Mouse (Mus musculus): ENCODE results near the gene Ttc5. TPM values are rescaled to one million over a fixed set of nuclear protein-coding genes. Genes with fewer than 3 reads are reported as not detected.
"Not testable (repeated sequence)": the region's sequence is repeated elsewhere in the genome, so short reads cannot be mapped to it uniquely, and the experiment has no call there.

The Ttc5 gene
- total RNA-seq, 2 experiments from 2014 or later = 67.9 to 70.9 TPM

DNA sequence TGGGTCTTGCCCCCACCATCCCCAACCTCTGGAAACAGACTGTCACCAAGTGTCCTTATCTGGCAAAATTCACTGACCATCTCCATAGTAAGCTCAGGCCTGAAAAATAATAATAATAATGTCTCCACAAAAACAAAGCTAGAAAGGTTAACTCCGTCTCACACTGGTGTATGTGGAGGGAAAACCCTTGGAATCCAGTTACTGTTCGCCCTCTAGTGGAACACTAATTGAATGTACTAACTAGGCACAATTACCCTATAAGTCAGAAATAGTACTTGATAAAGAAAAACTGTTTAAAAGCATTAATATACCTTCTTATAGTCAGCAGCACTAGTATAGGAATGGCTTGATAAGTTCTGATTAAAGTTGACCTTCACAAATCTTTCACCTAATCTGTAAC is 2.8 kb upstream of the Ttc5 start:
- no peak for DNase-seq (ENCODE audit: extremely low spot score in 1 of 2, low spot score in 2 of 2)
- intact Hi-C loops (cut with DNase I) = loop anchor here (10.0 kb wide), 1 partner anchor 923 kb away; no protein-coding TSS in a partner anchor

- DNase-seq (ENCODE audit: extremely low spot score in 1 of 2, low spot score in 2 of 2) = no peak
- intact Hi-C loops (cut with DNase I) = loop anchor here (5.0 to 10.0 kb wide), 2 partner anchors 722 to 920 kb away; no protein-coding TSS in a partner anchor
Measured at GRCm38 (mm10) chr14:50784391-50785250, 698 bp downstream of the Ttc5 start.

GRCm38 (mm10) chr14:50782166-50782565 is 3.2 kb downstream of the Ttc5 start:
- DNase-seq (ENCODE audit: extremely low spot score in 1 of 2, low spot score in 2 of 2) = no peak
- intact Hi-C loops (cut with DNase I) = loop anchor here (5.0 to 10.0 kb wide), 2 partner anchors 720 to 917 kb away; no protein-coding TSS in a partner anchor

- intact Hi-C loops (cut with DNase I) = no loop called here
- DNase-seq (ENCODE audit: extremely low spot score in 1 of 2, low spot score in 2 of 2) = no peak
Measured at GRCm38 (mm10) chr14:50771342-50771741, 14.0 kb downstream of the Ttc5 start.

- intact Hi-C loops (cut with DNase I) = no loop called here
- DNase-seq (ENCODE audit: extremely low spot score in 1 of 2, low spot score in 2 of 2) = no peak
Measured at GRCm38 (mm10) chr14:50765736-50766135, 19.6 kb downstream of the Ttc5 start.

- intact Hi-C loops (cut with DNase I) = no loop called here
- no peak for DNase-seq (ENCODE audit: extremely low spot score in 1 of 2, low spot score in 2 of 2)
Measured at GRCm38 (mm10) chr14:50758416-50759085, 26.8 kb downstream of the Ttc5 start.

- no peak for DNase-seq (ENCODE audit: extremely low spot score in 1 of 2, low spot score in 2 of 2)
- intact Hi-C loops (cut with DNase I) = no loop called here
Measured at GRCm38 (mm10) chr14:50744994-50745393, 40.3 kb downstream of the Ttc5 start, which contains the start of gene Olfr749. Gene Olfr749, minus strand, starts transcription at chr14:50745094.

- intact Hi-C loops (cut with DNase I) = no loop called here
- no peak for DNase-seq (ENCODE audit: extremely low spot score in 1 of 2, low spot score in 2 of 2)
Measured at GRCm38 (mm10) chr14:50741584-50741983, 43.7 kb downstream of the Ttc5 start.

DNA sequence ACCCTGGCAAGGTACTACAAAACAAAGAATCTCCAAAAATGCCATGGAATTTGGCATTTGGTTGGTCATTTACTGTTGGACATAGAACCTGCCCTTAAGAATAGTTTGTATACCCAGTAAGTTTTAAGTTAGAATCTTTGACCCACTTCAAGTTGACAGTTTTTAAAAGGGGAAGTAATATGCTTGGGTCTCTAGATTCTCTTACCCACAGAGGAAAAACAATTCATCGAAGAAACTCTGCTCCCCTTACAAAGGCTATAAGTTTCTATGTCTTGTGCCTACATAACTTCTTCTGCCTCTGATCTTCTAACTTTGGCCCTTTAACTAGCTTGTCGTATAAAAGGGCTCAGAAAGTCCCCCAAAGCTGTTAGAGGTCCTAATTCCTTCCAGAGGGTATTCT is 45.0 kb downstream of the Ttc5 start:
- intact Hi-C loops (cut with DNase I) = no loop called here
- DNase-seq (ENCODE audit: extremely low spot score in 1 of 2, low spot score in 2 of 2) = no peak

- DNase-seq (ENCODE audit: extremely low spot score in 1 of 2, low spot score in 2 of 2); intact Hi-C loops (cut with DNase I): not testable (repeated sequence)
Measured at GRCm38 (mm10) chr14:50722371-50722770, 62.9 kb downstream of the Ttc5 start.

- intact Hi-C loops (cut with DNase I); DNase-seq (ENCODE audit: extremely low spot score in 1 of 2, low spot score in 2 of 2): not testable (repeated sequence)
Measured at GRCm38 (mm10) chr14:50719875-50720274, 65.4 kb downstream of the Ttc5 start.

Other genes with a start within 250 kb of the Ttc5 start
- not detected for gene Olfr744, start 170.6 kb downstream of the Ttc5 start, total RNA-seq (2021)
- gene Olfr745, start 146.1 kb downstream of the Ttc5 start, total RNA-seq (2021) = not detected
- gene Olfr746, start 138.4 kb downstream of the Ttc5 start, total RNA-seq (2021) = not detected
- gene Olfr747, start 92.3 kb downstream of the Ttc5 start, total RNA-seq (2021) = not detected
- gene Olfr748, start 78.1 kb downstream of the Ttc5 start, total RNA-seq (2021) = not detected
- gene Olfr749, start 40.4 kb downstream of the Ttc5 start, total RNA-seq (2021) = not detected
- not detected for gene Ccnb1ip1, start 22.2 kb upstream of the Ttc5 start, total RNA-seq (2021)
- 10 to 100 TPM; 26.1 to 29.0 TPM for gene Parp2, start 22.3 kb upstream of the Ttc5 start, total RNA-seq (2021)
- 1 to 10 TPM; 2.7 to 5.3 TPM for gene Tep1, start 85.0 kb upstream of the Ttc5 start, total RNA-seq (2021)
- gene Klhl33, start 112.0 kb upstream of the Ttc5 start, total RNA-seq (2021) = 1 to 10 TPM; 1.4 to 2.1 TPM
- 10 to 100 TPM; 29.9 to 34.2 TPM for gene Osgep, start 139.4 kb upstream of the Ttc5 start, total RNA-seq (2021)
- gene Apex1, start 139.4 kb upstream of the Ttc5 start, total RNA-seq (2021) = 10 to 100 TPM; 65.8 to 66.3 TPM
- gene Pip4p1, start 145.3 kb upstream of the Ttc5 start, total RNA-seq (2021) = 10 to 100 TPM; 79.6 to 89.0 TPM
- 10 to 100 TPM; 11.0 to 15.6 TPM for gene Pnp, start 145.6 kb upstream of the Ttc5 start, total RNA-seq (2021)
- gene Gm49342, start 159.0 kb upstream of the Ttc5 start, total RNA-seq (2021) = 10 to 100 TPM in 1 of 2 experiments, 1 to 10 TPM in 1; 6.5 to 13.7 TPM
- gene Pnp2, start 170.5 kb upstream of the Ttc5 start, total RNA-seq (2021) = 1 to 10 TPM in 1 of 2 experiments, under 1 TPM in 1; 0.79 to 1.7 TPM
- gene Rnase10, start 222.2 kb upstream of the Ttc5 start, total RNA-seq (2021) = under 1 TPM in 1 of 2 experiments, not detected in 1; 0.30 TPM